Mouse (Mus musculus) ZHBTc4 (cell line): ENCODE measurements around the gene Dgcr2.
A peak's percentile ranks its signal among the peaks of the same experiment; 100 is the strongest.

Source experiments
- DNase-seq: peaks from one replicate; pipeline ENCODE4 v3.0.0-alpha.2; 2011; ENCODE audit warnings: low read depth, low spot score

The Dgcr2 gene

DNA sequence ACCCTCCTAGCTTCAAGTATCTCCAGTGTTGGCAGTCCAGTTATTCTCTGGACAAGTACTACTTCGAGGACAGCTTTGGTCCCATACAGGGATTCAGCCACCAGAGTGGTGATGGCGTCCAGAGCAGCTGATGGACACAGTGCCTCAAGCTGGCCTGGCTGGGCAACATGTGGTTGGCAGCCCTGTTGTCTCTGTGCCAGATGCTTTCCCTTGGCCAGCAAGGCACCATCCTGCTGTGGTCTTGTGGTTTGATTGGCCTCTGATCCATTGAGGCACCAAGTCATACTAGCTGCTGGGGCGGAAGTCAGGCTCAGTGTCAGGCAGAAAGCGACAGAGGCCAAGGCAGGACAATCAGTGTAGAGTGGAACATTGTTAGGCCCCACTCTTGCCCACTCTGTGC is 89.2 kb downstream of the Dgcr2 start:
- no peak for DNase-seq

DNA sequence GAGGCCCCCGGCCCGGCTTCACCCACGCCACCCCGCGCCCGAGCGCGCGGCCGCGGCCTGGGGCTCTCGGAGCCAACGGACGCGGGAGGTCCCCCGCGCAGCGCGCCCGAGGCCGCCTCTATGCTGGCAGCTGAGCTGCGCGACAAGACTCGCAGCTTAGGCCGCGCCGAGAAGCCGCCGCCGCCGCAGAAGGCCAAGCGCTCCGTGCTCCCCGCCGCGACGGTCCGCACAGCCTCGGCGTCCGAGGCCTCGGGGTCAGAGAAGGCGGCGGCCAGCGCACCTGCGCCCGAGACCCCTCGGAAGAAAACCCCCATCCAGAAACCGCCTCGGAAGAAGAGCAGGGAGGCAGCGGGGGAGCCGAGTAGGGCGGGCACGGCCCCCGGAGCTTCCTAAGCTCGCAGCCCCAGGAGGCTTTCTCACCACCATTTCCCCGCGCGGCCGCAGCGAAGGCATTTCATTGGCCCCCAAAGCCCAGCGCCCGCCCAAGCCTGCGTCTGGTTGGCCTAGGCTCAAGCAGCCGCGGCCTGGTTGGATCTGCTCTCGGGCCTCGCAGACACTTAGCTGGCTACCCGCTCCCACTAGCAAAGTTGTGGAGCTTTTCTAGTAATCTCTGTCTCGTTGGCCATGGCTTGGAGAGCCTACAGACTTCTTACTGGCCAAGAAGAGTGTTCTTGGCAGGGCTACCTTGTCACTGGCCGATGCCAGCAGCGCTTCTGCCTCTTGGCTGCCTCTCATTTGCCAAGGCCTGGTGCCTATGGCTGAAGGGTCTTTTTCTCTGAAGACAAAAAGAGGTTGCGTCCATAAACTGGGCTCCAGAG is 91.0 kb downstream of the Dgcr2 start:
- peak; percentile 96 for DNase-seq

DNA sequence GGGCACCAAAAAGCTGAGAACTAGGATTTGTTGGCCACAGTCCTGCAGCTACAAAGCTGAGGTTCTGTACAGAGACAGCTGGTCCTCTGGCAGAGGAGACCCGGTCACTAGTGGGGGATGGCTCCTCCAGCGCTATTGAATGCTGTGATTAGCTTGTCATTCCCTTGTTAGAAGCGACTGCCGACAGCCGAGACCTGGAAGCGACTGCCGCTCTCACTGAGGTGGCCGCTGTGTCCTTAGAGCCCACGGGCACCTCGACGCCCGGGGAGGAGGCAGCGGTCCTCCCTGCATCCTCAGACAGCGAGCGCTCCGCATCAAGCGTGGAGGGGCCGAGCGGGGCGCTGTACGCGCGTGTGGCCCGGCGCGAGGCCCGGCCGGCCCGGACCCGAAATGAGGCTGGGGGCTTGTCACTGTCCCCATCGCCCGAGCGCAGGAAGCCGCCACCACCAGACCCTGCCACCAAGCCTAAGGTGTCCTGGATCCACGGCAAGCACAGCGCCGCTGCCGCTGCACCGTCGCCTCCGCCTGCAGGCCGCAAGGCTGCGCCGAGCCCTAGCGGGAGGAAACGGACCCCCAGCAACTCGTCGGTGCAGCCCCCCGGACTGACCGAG is 91.7 kb downstream of the Dgcr2 start:
- no peak for DNase-seq

DNA sequence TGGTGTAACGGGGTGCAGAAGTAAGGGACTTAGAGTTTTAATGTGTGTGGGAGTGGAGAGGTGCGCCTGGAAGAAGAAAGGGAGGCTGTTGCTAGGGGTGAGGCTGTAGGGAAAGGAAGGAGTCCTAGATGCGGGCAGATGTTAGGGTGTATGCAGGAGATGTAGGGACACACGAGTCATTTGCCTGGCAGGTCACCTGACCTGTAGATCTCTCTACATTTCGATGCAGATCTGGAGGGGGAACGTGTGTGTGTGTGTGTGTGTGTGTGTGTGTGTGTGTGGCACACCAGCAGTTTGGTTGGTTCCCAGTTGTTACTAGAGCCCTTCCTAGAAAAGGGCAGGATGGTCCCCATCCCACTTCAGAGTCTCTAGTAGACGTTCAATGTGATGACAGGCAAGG is 93.4 kb downstream of the Dgcr2 start:
- DNase-seq: no peak

DNA sequence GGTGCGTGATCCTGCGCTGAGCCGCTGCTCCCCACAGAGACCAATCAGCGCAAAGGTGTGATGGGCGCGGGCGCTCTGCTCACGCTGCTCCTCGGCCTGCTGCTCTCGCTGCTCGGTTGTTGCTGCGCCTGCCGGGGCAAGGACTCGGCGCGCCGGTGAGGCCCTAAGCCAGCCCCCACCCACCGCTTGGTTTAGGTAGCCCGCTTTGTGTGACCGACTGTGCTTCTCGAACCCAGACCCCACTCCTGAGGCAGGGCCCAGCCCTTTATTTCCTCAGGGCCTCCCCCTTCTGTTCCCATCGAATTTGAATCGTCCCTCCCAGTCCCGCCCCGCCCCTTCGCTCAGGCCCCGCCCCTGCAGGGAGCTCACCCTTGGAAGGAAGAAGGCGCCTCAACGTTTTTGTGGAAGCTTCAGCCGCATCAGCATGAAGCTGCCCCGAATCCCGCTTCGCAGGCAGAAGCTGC is 93.9 kb downstream of the Dgcr2 start:
- peak; percentile 86 for DNase-seq

DNA sequence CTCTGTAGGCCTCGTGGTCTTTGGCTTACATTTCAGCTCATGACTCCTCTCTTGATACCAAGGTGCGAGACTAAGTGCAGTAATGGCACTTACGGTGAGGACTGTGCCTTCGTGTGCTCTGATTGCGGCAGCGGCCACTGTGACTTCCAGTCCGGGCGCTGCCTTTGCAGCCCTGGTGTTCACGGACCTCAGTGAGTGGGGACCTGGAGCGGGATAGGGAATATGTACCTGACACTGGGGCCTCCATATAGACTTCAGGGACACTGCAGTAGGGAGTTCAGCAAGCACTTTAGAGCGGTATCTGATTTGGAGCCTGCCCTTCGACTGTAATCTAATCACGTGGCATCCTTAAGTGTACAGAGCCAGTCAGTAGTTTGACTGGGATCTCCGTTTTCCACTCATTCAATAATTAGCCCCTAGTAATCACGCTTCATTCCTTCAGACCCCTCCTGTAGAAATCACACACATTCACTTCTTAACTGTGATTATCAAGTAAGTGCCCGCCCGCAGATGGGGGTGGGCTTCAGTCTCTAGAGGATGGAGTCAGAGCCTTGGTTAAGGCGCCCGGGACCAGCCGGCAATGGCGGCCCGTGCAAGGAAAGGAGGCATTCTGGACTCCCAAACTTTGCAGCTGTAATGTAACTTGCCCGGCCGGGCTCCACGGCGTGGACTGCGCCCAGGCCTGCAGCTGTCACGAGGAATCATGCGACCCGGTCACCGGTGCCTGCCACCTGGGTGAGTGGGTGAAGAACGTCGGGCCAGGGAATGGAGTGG is 94.5 kb downstream of the Dgcr2 start:
- peak; percentile 34 for DNase-seq

DNA sequence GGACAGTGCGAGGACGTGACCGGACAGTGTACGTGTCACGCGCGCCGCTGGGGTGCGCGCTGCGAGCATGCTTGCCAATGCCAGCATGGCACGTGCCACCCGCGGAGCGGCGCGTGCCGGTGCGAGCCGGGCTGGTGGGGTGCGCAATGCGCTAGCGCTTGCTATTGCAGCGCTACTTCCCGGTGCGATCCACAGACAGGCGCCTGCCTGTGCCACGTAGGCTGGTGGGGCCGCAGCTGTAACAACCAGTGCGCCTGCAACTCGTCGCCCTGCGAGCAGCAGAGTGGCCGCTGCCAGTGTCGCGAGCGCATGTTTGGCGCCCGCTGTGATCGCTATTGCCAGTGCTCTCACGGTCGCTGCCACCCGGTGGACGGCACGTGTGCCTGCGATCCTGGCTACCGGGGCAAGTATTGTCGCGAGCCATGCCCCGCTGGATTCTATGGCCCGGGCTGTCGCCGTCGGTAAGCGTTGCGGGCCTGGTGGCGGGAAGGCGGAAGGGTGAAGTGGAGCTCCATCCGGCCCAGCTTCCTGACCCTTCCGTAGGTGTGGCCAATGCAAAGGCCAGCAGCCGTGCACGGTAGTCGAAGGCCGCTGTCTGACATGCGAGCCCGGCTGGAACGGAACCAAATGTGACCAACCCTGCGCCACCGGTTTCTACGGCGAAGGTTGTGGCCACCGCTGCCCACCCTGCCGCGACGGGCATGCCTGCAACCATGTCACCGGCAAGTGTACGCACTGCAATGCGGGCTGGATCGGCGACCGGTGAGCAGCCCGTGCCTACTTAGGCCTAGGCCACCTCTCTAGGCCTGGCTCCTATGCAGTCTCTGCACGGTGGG is 95.3 kb downstream of the Dgcr2 start:
- DNase-seq: peak; percentile 60

DNA sequence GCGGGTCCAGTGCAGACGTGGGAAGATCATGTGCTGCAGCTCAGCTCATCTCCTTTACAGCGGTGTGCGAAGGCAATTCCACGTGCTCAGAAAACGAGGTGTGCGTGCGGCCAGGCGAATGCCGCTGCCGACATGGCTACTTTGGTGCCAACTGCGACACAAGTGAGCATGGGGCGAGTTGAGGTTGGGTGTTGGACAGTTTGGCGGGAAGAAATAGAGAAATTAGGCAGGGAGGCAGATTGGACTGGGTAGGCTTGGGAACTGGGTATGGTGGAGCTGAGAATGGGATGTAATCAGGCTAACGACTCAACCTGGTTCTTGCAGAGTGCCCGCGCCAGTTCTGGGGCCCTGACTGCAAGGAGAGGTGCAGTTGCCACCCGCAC is 95.9 kb downstream of the Dgcr2 start:
- DNase-seq: no peak

DNA sequence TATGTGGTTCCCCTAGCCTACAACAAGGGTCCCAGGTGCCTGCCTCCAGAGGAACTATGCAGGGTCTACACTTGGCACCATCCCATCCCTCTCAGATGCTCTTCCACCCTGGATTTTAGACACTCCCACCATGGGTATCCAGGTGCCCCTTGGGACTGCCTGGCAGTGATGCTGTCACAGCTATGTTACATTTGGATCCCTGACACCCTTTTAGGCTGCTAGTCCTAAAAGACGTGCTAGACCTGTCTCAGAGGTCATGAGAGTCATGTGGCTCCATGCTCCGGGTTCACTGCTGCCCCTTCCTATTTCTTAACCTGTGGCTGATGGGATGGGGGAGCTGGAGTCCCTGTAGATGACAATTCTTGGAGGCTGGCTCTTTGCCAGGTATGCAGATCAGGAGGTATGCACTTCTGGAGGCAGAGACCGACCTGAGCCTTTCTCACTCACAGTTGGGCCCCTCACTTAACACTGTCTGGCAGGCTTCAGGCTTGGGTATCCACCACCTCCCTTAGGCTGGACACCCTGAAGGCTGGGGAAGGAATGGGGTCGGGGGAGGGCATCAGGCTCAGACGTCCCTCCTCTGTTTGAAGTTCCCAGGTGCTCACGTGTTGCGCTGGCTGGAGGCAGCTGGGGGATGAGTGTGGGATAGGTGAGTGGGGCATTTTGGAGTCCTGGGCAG is 96.4 kb downstream of the Dgcr2 start:
- DNase-seq: peak; percentile 21

DNA sequence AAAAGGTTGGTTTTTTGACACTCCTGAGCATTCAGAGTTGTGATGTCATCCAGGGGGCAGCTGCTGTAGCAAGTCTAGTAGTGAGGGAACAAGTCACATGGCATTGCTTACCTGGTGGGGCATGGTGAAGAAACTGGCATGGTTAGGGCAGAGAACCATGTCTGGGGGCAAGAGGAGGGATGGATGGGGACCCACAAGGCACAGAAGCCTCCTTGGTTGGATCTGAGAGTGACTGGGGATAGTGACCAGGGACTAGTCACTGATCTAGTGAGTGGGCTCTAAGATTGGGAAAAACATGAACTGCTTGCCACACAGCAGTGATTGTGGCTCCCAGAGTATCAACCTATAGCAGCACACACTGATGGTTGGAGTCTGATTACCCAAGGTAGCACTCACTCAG is 98.8 kb downstream of the Dgcr2 start:
- no peak for DNase-seq

DNA sequence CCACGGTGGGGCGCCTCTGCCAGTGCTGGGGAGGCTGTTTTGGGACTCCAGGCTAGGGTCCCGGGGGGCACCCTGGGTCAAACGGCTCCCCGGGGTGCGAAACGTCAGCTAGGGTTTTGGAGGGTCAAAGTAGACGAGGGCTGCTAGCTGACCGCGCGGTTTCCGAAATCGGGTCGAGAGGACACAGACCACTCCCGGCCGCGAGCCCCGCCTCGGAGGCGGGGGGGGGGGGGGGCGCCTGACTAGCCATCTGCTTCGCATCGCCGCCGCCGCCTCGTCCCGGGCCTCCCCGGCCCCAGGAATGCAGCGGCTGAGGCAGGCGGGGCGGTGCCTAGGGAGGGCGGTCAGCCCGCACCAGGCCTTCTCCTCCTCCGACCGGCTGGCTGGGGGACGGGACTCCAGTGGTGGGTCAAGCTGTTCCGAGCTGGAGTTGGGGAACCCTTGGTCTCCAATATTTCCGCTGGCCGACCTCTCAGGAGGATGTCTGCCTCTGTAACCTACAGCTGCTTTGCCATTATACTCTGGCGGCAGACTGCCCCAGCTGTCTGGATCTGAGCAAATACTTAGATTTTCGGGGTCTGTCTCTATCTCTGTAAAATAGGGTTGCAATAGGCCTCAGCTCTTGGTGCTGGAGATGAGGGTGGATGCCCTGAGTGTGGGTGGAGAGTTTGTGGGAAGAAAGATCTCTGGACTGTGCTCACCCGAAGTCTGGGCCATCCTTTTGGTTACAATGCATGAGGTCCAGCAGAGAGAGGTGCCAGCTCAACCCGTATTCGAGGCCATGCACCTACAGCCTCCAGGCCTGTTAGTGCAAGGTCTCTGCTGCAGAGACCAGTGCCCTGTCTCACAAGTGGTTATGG is 99.8 kb downstream of the Dgcr2 start:
- peak; percentile 20 for DNase-seq

DNA sequence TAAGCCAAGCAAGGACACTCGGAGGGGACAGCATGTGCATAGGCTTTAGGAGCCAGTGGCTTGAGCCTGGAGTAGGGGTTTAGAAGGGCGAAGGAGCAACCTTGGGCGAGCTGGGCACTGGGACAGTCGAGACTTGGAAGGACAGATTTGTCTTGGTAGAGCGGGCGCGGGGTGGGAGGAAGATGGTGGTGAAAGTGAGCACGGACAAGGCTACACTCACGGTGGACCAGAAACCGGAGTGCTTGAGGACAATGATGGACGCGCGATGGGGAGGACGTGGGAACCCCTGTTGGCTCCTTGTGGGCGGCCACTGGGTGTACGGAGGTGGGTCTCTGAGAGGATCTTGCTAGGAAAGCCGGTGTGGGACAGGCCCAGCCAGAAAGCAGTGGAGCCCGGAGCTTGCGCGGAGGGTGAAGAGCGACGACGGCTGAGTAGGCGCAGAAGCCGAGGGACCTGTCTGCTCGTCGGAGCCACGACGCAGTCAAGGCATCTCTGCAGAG is 100.5 kb downstream of the Dgcr2 start:
- DNase-seq: peak; percentile 57

DNA sequence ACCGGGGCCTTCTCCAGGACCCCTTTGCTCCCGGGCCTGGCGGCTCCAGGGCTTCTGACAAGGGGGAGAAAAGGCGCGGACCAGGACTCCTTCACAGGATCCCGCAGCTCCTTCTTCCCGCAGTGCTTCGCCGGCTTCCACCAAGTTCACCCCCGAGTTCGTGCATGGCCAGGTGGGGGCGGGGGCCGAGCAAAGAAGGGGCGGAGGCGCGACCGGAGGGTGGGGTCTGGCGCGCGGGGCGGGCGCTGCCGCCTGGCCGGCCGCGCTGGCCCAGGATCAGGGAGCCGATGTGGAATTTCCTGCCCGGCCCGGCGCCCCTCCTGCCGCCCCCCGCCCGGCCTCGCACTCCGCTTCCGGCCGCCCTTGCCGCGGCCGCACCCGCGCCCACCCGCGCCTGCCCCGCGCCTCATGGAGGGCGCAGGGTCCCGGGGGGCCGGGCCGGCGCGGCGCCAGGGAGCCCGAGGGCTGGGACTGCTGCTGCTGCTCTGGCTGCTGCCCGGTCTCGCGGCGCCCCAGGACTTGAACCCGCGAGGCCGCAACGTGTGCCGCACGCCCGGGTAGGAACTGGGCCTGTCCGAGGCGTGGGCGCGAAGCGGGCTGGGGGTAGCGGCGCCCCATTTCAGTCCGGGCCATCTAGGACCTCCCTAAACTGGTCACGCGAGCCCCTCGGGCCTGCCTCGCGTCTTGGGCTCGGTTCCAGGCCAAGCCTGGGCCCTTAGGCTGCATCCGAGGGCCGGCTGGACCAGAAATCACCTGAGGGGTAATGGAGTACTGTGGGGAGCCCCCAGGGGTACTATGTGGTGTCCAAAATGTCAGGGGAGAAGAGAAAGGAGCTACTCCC is 101.2 kb downstream of the Dgcr2 start, which contains the start of gene Scarf2:
Gene Scarf2 (plus strand): TSS at position 312 of the 841 bp plus-strand sequence.
- DNase-seq: peak; percentile 46

DNA sequence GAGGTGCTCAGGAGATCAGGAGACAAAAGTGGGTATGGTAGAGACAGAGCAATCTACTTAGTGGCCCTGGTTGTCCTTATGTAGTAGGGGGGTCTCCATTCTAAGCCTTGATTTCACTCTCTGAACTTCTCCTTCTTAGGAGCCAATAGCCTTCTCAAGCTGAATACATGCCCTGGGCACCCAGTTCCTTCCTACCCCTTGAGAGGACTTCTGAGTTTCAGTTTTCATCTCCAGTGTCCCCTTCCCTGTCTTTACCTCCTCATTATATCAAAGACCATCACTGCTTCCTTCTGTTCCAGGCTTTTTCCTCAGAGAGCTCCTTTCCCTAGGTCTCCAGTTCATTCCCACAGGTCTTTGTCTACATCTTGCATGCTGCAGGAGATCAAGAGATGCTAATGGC is 101.8 kb downstream of the Dgcr2 start:
- DNase-seq: no peak

DNA sequence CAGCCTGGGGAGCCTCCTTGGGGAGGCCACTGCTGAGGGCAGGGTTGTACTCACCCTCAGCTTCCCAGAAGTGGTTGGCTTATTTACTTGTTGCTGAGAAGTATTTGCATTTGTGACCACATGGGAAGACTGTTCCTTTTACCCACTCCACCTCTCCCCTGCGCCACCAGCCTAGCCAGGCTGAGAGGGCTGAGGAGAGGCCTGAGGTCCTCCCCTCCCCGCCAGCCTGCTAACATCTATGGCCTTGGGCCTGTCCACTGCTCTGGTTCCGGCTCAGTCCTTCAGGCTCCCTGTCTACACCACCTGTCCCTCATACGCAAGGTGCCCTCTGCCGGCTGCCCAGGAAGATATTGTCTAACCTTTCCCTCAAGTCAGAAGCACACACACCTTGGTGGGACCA is 102.7 kb downstream of the Dgcr2 start:
- DNase-seq: no peak

DNA sequence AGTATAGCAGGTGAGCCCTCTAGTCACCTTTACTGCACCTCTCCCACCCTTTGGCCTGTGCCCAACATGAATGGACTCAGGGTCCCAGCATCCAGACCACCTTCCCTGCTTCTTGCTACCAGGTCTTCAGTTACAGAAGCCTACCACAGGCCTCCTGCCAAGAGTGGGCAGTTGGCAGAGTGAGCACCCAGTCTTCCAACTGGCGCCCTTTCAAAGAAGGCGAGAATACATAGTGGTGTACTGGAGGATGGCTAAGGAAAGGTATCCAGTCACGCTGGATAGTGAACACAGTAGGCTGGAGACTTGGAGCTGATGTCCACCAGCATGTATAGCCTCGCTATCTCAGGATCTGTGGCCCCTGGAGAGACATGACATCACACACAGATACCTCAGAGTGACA is 104.3 kb downstream of the Dgcr2 start:
- DNase-seq: no peak

DNA sequence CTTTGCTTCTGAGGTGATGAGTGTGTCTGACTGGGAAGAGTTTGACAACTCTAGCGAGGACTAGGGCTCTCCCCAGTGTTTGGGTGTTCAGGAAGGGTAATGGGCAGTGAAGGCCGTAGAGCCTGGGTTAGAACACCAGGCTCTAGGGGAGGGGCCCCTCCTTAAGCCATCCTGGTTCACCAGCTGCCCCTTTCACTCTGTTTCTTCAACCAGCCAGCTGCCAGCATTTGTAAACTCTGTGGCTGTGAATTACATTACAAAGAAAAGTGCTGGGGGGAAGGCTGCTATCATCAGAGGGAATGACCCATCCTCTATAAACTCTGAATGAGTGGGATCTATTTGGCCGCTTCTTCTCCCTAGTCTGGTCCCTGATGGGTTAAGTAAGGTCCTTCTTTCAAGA is 105.6 kb downstream of the Dgcr2 start:
- DNase-seq: no peak
